Mouse (Mus musculus): ENCODE results near the gene Gys1. TPM values are rescaled to one million over a fixed set of nuclear protein-coding genes. Genes with fewer than 3 reads are reported as not detected.

Gene Gys1
- total RNA-seq, 2 experiments from 2014 or later, result 20.3 to 27.1 TPM

DNA sequence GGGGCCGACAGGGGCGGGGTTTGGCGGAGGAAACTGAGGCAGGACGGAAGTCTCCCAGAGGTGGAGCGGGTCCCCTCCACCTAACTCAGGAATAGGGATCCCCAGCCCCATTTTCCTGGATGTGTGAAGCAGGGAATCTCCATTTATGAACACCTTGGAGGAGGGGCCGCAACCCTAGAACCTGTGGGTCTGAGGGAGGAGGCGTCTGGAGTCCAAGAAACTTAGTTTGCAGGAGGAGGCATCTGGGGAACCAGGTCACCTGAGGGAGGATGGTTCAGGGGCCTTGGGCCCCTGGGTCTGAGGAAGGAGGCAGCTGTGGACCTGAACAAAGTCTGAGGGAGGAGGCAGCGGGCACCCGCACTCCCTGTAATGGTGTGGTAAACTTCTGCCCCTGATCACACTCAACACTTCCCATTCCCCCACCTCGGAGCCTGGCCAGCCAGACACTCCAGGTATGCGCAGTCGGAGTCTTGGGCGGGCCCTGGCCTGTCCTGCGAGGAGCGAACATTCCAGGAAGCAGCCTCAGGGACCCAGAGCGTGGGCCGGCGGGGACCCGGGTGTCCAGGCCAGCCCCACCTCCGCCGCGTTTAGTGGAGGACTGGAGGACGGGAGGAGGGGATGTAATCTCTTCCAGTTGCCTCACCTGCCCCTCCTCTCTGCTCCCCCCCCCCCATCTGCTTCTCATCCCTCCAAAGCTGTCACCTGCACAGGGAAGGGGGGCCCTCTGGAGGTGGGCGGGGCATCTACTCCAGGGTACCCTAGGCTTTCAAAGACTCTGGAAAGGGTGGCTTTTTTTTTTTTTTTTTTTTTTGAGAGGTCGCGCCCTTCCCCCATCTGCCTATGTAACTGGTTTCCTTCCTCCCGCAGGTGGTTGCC lies 20.5 kb upstream of the Gys1 start:
- ATAC-seq (replicated peaks; ENCODE audit: poor library complexity, severe bottlenecking), result 0 out of 2 replicates have a peak, but pooled peaks have one; percentile 15

DNA sequence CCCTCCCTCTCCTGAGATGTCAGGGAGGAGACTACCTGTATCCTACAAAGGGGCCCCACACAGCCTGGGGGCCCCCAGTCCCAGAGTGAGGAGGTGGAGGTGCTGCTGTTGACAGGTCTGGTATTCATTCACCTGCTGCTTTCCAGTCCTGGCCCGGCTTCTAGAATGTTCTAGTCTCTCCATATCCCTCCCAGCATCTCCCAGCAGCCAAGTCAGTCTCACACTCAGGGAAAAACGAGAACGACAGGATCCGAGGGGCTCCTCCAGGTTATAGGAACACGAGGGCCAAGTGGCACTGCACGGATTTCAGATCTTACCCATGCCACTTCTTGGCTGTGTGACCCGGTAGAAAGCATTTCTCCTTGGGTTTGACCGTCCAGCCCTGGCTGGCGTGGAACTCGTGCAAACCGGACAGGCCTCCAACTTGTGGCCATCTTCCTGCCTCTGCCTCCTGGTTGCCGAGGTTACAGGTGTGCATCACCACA lies 19.9 kb upstream of the Gys1 start:
- ATAC-seq (replicated peaks; ENCODE audit: poor library complexity, severe bottlenecking), result no peak

DNA sequence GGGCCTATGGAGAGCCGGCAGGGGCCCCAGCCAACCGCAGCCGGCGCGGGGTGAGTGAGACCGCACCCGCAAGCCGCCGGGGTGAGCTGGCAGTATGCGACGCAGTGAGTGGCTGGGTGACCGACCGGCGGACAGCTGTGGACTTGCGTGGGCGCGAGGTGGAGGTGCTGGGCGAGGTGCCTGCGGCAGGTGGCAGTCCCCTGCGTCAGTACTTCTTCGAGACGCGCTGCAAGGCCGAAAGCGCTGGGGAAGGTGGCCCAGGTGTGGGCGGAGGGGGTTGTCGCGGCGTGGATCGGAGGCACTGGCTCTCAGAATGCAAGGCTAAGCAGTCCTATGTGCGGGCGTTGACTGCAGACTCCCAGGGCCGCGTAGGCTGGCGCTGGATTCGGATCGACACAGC lies 19.0 kb upstream of the Gys1 start:
- ATAC-seq (replicated peaks; ENCODE audit: poor library complexity, severe bottlenecking), result peak; percentile 59

DNA sequence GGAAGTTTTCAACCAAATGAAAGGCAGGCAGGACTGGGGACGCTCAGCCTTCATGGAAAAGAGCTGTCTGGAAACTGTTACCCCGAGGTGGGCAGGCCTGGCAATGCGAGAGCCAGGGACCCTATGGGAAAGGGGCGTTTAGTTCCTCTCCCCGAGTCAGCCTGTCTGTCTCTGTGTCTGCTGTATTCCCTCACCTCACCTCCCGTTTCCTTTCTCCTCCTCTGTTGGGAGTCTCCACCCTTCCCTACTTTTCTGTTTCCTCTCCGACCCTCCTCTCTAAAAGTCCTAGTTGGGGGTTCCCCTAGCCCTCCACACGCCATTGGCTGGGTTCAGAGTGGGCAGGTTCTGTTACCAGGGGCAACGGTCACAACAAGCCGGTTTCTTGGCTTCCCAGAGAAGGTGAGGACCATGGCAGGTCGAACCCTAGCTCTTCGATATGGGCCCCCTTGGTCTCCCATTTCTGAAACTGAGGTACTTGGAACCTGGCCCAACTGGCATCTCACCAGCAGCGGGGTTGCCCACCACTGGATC lies 16.6 kb upstream of the Gys1 start:
- no peak for ATAC-seq (replicated peaks; ENCODE audit: poor library complexity, severe bottlenecking)

DNA sequence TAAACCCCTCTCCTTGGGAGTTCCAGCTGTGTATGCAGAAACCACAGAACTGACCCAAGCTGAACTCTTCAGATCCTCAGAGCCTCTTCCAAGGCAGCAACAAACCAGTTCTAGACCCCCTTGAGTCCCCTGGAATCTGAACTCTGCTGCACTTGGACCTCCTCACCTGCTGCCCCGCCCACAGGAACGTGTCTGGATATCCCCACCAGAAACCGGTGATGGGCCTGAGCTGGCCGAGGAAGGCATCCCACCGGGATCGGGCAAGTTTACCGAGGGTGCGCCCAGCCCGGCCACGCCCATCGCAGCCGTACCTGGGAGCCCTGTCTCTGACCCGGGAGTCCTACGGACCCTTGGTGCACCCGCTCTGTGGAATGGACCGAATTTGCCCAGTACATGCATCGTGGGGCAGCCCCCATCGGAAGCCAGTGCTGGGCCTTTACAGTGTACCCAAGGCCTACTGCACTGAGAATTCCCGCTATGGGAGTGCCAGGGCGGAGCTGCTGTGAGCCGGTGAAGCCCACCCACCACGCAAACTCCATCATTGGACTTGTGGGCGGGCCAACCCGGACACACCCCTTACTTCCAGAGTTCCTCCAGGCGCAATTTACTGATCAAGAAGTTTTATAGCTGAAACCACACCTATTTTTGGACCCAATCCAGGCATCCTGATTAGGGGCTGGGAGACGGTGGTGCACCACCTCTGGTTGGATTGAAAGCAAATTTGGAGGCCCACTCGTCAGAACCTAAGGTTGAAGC lies 14.6 kb upstream of the Gys1 start:
- no peak for ATAC-seq (replicated peaks; ENCODE audit: poor library complexity, severe bottlenecking)

DNA sequence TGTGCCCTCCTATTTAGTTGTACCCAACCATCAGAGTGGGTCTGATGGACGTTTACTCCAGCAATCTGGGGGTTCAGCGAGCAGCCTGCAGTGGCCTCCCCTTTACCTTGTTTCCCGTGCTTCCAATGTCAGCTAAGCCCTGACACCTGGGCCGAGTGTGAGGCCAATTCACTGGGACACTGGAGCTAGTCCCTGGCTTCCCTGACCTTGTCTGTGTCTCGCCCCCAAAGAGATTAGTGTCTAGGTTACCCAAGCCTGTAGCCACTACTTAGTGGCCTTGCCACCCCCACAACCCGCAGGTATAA lies 14.1 kb upstream of the Gys1 start, which contains the start of gene Lhb:
Gene Lhb, plus strand, starts transcription at position 206 of the 305 bp plus-strand sequence.
- ATAC-seq (replicated peaks; ENCODE audit: poor library complexity, severe bottlenecking), result no peak

DNA sequence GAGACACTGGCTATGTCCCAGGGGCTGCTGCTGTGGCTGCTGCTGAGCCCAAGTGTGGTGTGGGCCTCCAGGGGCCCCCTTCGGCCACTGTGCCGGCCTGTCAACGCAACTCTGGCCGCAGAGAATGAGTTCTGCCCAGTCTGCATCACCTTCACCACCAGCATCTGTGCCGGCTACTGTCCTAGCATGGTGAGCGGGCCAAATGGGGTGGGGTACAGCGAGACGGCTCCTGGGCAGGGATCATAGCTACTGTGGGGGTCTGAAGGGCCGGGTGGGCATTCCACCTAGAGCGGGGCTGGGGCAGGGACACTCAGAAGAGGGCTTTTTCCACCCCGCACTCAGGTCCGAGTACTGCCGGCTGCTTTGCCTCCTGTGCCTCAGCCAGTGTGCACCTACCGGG lies 13.4 kb upstream of the Gys1 start:
- no peak for ATAC-seq (replicated peaks; ENCODE audit: poor library complexity, severe bottlenecking)

DNA sequence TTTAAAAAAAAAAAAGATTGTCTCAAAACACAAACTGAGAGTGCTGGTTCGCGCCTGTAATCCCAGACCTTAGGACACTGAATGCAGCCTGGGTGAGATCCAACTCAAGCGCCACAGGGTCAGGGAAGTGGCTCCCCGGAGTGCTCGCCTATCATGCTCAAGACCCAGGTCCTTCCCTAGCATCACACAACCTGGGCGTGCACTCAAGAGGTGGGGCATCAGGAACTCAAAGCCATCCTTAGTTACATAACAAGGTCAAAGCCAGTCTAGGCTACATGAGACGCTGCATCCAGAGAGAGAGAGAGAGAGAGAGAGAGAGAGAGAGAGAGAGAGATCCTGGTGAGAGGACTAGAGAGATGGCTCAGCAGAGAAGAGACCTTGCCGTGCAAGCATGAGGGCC lies 8.1 kb upstream of the Gys1 start:
- no peak for ATAC-seq (replicated peaks; ENCODE audit: poor library complexity, severe bottlenecking)

DNA sequence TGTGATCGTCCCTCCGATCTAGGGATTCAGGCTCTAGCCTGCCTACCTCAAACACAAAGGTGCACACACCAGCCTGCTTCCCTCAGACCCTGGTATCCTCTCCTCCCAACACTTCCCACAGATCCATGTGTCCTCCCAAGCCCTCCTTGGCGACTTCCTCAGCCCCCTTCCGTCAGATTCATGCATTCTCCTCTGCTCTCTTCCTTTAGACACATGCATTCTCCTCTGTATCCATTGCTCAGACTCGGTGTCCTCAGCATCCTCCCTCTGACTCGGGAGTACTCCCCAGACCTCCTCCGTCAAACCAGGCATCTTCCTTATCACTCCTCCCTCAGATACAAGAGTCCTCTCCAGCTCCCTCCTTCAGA lies 825 bp upstream of the Gys1 start:
- ATAC-seq (replicated peaks; ENCODE audit: poor library complexity, severe bottlenecking), result no peak

DNA sequence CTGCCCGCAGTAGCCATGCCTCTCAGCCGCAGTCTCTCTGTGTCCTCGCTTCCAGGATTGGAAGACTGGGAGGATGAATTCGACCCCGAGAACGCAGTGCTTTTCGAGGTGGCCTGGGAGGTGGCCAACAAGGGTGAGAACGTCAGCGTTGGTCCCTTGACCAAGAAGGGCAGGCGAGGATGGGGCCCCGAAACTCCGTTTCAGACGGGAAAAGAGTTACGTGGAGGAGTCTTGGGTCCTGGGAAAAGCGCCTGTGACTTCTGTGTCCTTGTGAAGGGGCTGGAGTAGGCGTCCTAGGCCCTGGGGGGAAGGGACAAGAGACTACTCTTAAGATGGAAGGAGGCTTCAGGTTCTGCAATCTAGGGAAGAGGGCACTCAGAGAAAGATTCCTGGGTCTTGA lies 394 bp downstream of the Gys1 start:
- no peak for ATAC-seq (replicated peaks; ENCODE audit: poor library complexity, severe bottlenecking)

DNA sequence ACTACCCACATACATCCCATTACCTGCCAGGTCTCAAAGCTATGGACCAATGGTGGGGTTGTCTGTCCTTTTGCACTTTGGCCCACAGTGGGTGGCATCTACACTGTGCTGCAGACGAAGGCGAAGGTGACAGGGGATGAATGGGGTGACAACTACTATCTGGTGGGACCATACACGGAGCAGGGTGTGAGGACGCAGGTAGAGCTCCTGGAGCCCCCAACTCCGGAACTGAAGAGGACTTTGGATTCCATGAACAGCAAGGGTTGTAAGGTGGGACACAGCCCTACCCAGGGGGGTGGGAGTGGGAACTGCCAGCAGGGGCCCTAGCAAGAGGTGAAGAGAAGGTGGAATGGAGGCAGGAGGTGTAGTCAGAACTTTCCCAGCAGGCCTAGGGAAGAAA lies 1.8 kb downstream of the Gys1 start:
- ATAC-seq (replicated peaks; ENCODE audit: poor library complexity, severe bottlenecking), result no peak

DNA sequence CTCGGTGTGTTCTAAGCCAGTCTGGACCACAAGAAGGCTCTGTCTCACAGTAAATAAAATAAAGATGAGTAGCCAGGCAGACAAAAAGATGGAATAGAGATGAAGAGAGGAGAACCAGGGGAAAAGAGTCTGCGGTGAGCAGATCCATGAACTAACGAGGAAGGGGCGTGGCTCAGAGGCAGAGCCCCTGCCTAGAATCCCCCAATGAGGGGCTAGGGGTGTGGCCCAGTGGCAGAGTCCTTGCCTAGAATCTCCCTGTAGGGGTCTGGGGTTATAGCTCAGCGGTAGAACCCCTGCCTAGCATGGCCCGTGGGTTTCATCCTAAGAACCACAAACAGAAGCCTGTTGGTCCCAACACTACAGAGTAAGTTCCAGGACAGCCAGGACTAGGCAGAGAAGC lies 2.4 kb downstream of the Gys1 start:
- ATAC-seq (replicated peaks; ENCODE audit: poor library complexity, severe bottlenecking), result no peak

DNA sequence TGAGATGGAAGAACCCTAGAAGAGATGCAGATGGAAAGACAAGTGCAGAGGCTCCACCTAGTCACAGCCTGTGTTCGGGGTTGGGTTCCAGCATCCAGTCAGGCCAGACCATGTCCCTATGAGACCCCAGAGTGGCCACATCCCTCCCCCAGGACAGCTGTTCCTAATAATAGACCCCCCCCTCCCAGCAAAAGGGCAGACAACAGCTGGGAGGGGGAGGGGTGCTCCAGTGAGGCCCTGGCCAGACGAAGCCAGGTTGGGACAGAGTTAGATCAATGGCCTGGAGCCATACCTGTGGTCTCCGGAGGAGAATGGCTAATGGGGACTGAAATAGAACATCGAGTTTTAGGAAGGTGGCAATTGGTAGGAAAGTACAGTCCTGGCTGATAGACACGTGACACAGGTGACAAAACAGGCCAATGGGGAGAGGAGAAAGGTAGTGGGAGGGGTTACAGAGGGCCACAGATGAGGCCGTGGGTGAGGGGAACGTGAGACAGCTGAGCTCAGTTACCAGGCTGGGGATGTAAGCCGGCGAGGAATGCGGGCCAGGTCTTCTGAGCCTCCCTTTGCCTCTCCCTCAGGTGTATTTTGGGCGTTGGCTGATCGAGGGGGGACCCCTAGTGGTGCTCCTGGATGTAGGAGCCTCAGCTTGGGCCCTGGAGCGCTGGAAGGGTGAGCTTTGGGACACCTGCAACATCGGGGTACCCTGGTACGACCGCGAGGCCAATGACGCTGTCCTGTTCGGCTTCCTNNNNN lies 3.1 kb downstream of the Gys1 start, which contains the start of gene Ruvbl2:
Gene Ruvbl2, minus strand, starts transcription at position 576 of the 756 bp plus-strand sequence.
- no peak for ATAC-seq (replicated peaks; ENCODE audit: poor library complexity, severe bottlenecking)

DNA sequence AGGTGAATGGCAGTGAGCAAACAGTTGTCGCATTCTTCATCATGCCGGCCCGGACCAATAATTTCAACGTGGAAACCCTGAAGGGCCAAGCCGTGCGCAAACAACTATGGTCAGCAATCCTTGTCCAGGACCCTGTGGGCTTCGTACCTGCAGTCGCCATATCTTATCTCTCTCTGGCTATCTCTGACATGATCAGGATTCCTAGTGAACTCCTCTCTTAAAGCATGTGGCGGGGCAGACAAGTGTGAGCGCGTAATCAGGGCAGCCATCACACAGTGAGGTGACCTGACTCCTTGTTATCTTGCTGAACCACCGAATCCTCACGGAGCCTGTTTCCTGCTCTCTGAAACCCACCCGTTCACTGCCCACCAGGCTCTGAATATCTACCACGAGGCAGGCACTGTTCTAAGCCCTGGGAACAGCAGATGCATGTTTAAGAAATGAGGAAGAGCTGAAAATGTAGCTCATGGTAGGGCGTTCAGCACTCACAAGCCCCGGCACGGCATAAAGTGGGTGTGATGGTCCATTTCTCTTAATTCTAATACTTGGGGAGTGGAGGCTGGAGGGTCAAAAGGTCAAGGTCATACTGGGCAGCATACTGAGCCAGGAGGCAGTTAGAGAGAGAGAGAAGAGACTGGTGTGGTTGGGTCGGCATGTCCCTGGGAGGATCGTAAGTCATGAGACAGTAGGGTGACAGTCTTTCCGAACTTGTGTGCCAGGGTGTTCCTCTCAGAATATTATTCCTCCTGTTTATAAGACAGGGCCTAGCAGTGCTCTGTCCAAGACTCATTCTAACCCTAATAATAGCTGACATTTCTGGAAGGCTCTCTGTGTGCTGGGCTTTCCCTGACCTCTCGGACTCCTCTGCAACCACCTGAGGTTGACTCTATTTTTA lies 9.1 kb downstream of the Gys1 start:
- no peak for ATAC-seq (replicated peaks; ENCODE audit: poor library complexity, severe bottlenecking)

DNA sequence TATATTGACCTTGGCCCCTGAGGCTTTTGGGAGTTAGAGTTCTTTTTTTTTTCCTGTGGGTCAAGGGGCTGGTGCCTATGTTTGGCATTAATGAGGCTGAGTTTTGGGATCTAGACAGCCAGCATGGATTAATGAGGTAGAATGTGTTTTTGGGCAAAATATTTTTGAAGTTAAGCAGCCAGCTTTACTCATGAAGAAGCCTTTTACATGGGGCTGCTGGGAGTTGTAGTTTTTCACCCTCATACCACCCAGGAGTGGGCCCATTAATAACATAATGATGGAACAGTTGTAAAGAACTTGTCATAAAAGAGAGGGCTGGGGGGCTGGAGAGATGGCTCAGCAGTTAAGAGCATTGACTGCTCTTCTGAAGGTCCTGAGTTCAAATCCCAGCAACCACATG lies 11.9 kb downstream of the Gys1 start:
- no peak for ATAC-seq (replicated peaks; ENCODE audit: poor library complexity, severe bottlenecking)

DNA sequence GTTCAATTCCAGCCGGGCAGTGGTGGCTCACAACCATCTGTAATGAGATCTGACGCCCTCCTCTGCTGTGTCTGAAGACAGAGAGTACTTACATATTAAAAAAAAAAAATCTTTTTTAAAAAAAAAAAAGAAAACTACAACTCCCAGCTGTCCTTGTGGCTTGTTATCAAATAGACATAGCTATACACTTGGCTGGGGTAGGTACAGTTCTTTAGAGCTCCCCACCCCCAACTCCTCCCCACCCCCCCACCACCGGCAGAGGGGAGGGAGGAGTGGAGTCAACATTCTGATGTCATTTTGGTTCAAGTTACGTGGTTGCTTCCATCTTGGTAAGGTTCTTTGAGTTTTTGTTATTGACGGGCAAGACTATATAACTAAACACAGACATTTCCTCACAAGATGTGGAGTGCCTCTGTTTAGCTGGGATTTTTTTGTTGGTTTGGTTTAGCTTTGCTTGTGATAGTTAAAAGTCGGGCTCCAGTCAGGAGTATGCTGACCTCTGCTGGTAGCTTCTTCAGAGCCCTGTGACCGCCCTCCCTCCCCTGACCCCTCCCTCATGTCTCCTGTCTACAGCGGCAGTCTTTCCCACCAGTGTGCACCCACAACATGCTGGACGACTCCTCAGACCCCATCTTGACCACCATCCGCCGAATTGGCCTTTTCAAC lies 12.8 kb downstream of the Gys1 start:
- ATAC-seq (replicated peaks; ENCODE audit: poor library complexity, severe bottlenecking), result peak; percentile 47

DNA sequence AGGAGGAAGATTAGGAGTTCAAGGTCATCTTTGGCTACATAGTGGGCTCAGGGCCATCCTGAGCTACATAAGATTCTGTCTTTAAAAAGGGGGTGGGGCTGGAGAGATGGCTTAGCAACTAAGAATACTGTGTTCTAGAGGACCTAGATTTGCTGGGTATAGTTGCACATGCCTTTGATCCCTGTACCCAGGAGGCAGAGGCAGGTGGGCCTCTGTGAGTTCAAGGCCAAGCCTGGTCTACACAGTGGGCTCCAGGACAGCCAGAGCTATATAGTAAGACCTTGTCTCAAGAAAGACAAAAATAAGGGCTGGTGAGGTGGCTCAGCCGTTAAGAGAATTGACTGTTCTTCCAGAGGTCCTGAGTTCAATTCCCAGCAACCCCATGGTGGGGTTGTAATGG lies 15.3 kb downstream of the Gys1 start:
- no peak for ATAC-seq (replicated peaks; ENCODE audit: poor library complexity, severe bottlenecking)

DNA sequence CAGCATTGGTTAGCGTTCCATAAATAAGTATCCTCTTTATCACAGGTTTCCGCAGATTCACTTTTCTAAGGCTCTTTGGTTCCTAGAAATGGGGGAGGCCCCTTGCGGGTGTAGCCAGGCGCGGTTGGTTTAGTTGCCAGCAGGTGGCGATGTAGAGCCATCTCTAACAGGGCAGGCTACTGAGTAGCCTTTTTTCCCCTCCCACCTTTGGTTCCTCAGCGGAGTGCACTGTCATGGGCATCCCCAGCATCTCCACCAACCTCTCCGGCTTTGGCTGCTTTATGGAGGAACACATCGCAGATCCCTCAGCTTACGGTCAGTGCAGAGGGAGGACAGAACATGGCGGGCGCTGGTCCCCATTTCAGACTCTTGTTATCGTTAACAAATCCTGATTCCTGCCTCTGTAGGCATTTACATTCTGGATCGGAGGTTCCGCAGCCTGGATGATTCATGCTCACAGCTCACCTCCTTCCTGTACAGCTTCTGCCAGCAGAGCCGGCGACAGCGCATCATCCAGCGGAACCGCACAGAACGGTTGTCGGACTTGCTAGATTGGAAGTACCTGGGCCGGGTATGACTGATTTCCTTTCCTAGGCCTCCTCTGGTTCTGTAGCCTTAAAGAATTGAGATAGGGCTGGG lies 16.8 kb downstream of the Gys1 start:
- peak; percentile 84 for ATAC-seq (replicated peaks; ENCODE audit: poor library complexity, severe bottlenecking)

DNA sequence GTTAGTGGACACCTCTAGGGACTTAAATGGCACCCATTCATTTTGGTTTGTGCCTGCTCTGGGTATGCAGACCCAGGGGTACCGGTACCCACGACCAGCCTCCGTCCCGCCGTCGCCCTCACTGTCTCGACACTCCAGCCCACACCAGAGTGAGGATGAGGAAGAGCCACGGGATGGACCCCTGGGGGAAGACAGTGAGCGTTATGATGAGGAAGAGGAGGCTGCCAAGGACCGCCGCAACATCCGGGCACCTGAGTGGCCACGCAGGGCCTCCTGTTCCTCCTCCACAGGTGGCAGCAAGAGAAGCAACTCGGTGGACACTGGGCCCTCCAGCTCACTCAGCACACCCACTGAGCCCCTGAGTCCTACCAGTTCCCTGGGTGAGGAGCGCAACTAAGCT lies 20.3 kb downstream of the Gys1 start:
- ATAC-seq (replicated peaks; ENCODE audit: poor library complexity, severe bottlenecking), result no peak
